Mouse (Mus musculus) neural tube, embryonic 13.5 days (tissue): ENCODE data around the gene Arhgap27. TPM values are rescaled to one million over a fixed set of nuclear protein-coding genes. Genes with fewer than 3 reads are reported as not detected.

Source experiments
- polyA plus RNA-seq: library from polyadenylated mRNA; unstranded; fragments of >200 nt; fragmentation: Nextera tagmentation; extraction: Ambion mirVana; gene quantifications from 2 replicates; pipeline ENCODE4 v1.2.1, GENCODE M21; 2015

Arhgap27 gene
- polyA plus RNA-seq, 1 experiment from 2014 or later, result 4.4 TPM

Other genes with a start within 250 kb of the Arhgap27 start
- gene Hexim1, start 247.5 kb downstream of the Arhgap27 start, polyA plus RNA-seq, result 3.6 and 3.9 TPM in 2 replicates
- 17.3 and 17.6 TPM in 2 replicates for gene Hexim2, start 231.3 kb downstream of the Arhgap27 start, polyA plus RNA-seq
- 3.0 and 4.2 TPM in 2 replicates for gene Fmnl1, start 192.6 kb downstream of the Arhgap27 start, polyA plus RNA-seq
- gene 1700023F06Rik, start 155.1 kb downstream of the Arhgap27 start, polyA plus RNA-seq, result 0.72 and 0.95 TPM in 2 replicates
- gene Spata32, start 145.3 kb downstream of the Arhgap27 start, polyA plus RNA-seq, result 0.17 and 0.28 TPM in 2 replicates
- 3.5 and 4.7 TPM in 2 replicates for gene Map3k14, start 96.2 kb downstream of the Arhgap27 start, polyA plus RNA-seq
- 8.7 TPM in 2 replicates for gene Plekhm1, start 49.0 kb upstream of the Arhgap27 start, polyA plus RNA-seq
- not detected in 2 replicates for gene Lrrc37a, start 140.9 kb upstream of the Arhgap27 start, polyA plus RNA-seq